Mouse (Mus musculus) v-Abl transformed pro-B cells (cell line): ENCODE measurements around the gene Col12a1.

Source experiments
- in situ Hi-C, 2 experiments: fragments of 400-800 bp; cut with MboI; formaldehyde crosslinking; loops; one replicate each; pipeline ENCODE4 v1.15.1; 2025; ENCODE audit not compliant: unreplicated experiment in 2 of 2

The Col12a1 gene

GRCm38 (mm10) chr9:79608062-79608531 is 110.5 kb downstream of the Col12a1 start:
- in situ Hi-C loops: no loop called here

- in situ Hi-C loops: no loop called here
Measured at GRCm38 (mm10) chr9:79606122-79606521, 112.5 kb downstream of the Col12a1 start.

DNA sequence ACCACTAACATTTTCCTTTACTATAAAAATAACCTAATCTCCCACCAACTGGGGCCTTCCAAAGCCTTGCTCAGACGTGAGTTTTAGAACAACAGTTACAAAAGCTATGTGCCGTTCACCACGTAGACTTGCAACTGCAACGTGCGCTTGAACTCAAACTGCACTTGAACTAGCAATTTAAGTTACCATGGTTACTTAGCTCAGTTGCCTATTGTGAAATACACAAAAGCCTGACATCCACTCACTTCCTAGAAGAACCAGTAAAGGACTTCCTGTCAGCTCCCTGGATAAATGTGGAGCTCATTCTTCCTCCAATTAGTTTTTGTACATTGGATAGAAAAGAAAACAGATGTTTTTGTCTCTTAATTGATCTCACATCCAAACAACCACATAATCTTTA is 112.9 kb downstream of the Col12a1 start:
- in situ Hi-C loops: no loop called here

DNA sequence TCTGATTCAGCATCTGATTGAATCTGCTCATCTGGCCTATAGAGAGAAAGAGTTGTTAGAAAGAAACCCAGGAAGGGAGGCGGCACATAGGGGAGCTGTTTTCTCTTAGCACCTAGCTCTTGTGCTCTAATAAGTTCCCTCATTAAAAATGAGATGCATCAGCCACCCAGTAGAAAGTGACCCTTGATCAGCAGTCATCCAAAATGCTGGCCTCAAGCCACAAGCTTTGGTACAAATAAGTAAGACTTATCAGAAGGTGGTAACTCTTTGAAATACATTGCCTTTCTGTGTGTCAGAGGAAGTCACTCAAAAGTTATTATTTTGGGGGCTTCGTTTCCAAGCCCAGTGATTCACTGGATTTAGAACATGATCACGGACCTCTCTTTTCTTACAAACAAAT is 114.1 kb downstream of the Col12a1 start:
- in situ Hi-C loops: no loop called here

GRCm38 (mm10) chr9:79603448-79603847 is 115.2 kb downstream of the Col12a1 start:
- in situ Hi-C loops: no loop called here

DNA sequence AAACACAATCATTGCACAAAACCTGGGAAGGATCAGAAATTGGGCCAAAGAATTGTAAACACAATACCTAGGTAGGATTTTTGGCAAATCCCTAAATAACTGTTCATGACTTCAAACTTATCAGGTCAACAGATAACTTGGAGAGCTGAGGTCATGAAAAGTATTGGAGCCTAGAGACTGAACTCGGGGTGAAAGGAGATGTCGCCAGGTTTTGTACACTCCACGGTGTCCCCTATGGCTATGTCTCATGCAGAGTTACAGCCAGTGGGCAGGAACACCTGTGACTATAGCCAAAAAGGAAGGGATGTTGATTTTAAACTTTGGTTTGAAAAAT is 118.4 kb downstream of the Col12a1 start:
- in situ Hi-C loops: no loop called here

DNA sequence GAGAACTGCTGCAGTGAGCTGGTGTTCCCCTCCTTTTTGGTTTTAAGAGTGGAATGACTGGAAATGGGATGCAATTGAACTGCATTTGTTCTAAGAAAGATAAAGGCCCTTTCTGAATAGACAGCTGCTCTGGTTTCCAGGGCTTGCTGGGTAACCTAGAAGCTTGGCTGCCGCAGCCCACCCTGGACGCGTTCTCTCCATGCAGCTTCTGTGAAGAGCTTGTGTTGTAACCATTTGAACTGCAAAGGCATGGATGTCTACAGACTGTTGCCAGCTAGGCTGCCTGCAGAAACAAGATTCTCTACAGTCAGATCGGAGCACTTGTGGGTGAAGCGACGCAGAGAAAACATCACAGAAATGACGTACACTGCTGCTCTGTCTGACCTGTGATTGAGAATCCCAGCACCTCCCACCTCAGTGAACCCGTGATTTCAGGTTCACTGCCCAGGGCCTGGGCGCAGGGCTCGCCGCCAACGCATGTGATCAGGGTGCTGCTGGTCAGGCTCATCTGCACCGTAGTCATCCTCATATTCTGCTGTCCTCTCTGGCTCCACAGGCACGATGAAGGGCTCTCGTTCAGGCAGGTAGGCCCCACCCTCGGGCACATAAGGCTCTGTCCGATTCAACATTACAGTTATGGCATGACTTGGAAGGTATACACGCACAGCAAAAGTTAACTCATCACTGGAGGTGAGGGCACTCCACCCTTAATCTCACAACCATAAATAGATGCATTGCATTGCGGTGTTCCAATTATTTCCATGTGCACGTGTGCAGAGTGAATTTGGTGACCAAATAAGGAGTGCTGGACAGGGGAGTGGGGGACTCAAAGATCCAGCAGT is 119.0 kb downstream of the Col12a1 start:
- in situ Hi-C loops: no loop called here

DNA sequence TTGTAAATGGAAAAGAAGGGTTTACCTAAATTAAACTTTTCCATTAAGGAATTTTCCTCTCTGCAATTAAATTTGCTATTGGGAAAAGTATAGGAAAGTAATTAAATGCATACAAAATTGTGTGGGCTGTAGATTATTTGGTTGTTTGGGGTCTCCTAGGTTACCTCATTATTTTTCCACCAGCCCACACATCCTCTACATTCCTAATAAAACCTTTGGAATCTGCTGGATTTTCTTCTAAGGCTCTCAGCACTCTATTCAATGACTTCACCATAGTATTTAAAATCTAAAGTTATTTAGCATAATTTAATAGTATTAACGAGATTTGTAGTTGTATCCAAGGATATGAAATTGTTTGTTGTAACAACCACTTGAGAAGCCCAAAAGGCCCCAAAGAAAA is 120.1 kb downstream of the Col12a1 start:
- in situ Hi-C loops: no loop called here

- in situ Hi-C loops: no loop called here
Measured at GRCm38 (mm10) chr9:79586415-79587195, 132.0 kb downstream of the Col12a1 start.

DNA sequence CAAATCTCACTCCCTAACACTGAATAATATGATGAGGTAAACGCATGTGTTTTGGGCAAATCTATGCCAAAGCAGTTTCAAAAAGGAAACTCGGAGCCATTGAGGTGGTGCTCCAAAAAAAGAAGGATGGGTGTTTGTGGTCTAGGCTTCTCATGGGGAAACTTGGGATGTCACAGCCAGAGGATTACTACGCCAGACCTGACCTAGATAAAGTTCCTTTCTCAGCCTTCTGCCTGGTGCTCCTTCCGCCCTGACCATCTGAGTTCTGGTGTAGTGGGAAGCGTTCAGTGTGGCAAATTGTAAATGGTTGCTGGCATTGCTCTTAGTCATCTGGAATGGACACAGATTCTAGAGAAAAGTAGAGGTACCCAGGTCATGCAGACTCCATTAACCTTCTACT is 151.8 kb downstream of the Col12a1 start:
- in situ Hi-C loops: no loop called here

DNA sequence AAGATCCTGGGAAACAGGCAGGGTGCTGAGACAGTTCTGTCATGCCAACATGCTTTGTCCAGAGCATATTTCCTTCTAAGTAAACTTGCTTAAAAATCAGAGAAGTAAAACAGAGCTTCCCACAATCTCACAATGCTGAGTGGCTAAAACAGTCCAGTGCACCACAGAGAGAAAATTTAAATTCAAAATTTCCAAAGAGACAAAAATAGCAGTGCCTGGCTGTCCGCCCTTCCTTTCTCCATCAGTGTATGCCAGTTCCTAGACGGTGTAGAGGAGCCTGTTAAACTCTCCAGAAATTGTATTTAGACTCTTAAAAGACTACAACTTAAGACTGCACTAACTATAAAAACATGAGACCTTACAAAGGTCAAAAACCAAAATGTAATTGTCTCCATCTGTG is 165.3 kb downstream of the Col12a1 start:
- in situ Hi-C loops: no loop called here
